Mouse (Mus musculus) erythroblast, embryonic 14.5 days (primary cell): Measurements from ENCODE around the gene Fosl1.

ENCODE experiments used
- GATA1 ChIP-seq: IDR thresholded peaks from 2 replicates; pipeline ENCODE4 v1.6.1; 2012; ENCODE audit warnings: low read length, inconsistent platforms, mixed read lengths
- TAL1 ChIP-seq: IDR thresholded peaks from 3 replicates; pipeline ENCODE4 v1.6.1; 2012; ENCODE audit warnings: low read length, inconsistent platforms, mixed read lengths

- no peak for TF ChIP-seq TAL1
- TF ChIP-seq GATA1: no peak
These were observed 37.1 kb downstream of the Fosl1 start for GRCm38 (mm10) chr19:5484496-5484895.
